Mouse (Mus musculus) ES-E14 (cell line): ENCODE measurements at regions not wholly inside any gene's neighbourhood (a gene's known extent, or its start where the extent isn't known, plus 50 kb on each side); places are given as distances from the start of the nearest gene placed in this dataset.

Experiments used
- DNase-seq: peaks from one replicate; pipeline ENCODE4 v3.0.0-alpha.2; 2013; ENCODE audit warnings: low read depth, low spot score
- H3K27ac ChIP-seq: 2 replicates; pipeline ENCODE4 v1.5.1; 2012; ENCODE audit warnings: low read depth, mild to moderate bottlenecking, low read length, moderate library complexity, mixed read lengths; ENCODE audit not compliant: poor library complexity, insufficient read depth, severe bottlenecking
- H3K36me3 ChIP-seq: 2 replicates; pipeline ENCODE4 v1.6.1; 2012; ENCODE audit warnings: mild to moderate bottlenecking, low read length, moderate library complexity, mixed read lengths; ENCODE audit not compliant: control insufficient read depth, poor library complexity, insufficient read depth, severe bottlenecking
- H3K4me1 ChIP-seq, 2 experiments: fragments of 150-350 bp in 1 of 2; sonication (generic) in 1 of 2; 2 replicates each; pipeline ENCODE4 v1.6.1; 2012; ENCODE audit warnings: low read length in 2 of 2, mild to moderate bottlenecking in 1 of 2, mixed read lengths in 1 of 2; ENCODE audit not compliant: control insufficient read depth in 2 of 2, insufficient read depth in 2 of 2, poor library complexity in 1 of 2
- H3K4me3 ChIP-seq, 2 experiments: fragments of 150-350 bp in 1 of 2; sonication (generic) in 1 of 2; 2 replicates each; pipeline ENCODE4 v1.5.1; 2012; ENCODE audit warnings: low read length in 2 of 2, low read depth in 1 of 2, mild to moderate bottlenecking in 1 of 2, mixed read lengths in 1 of 2; ENCODE audit not compliant: insufficient read depth in 1 of 2, poor library complexity in 1 of 2, severe bottlenecking in 1 of 2
- H3K9ac ChIP-seq: 2 replicates; pipeline ENCODE4 v1.6.1; 2012; ENCODE audit warnings: low read depth, mild to moderate bottlenecking, low read length, mixed read lengths; ENCODE audit not compliant: poor library complexity, insufficient read depth, severe bottlenecking
- H3K9me3 ChIP-seq: fragments of 150-350 bp; sonication (generic); 2 replicates; pipeline ENCODE4 v1.6.1; 2012; ENCODE audit warnings: low read depth, mild to moderate bottlenecking, low read length; ENCODE audit not compliant: control insufficient read depth, insufficient read depth
- CHD2 ChIP-seq: IDR thresholded peaks from 2 replicates; pipeline ENCODE4 v1.6.1; 2014; ENCODE audit warnings: mild to moderate bottlenecking, low read depth, low read length, inconsistent platforms
- HCFC1 ChIP-seq: IDR thresholded peaks from 2 replicates; pipeline ENCODE4 v1.6.1; 2012; ENCODE audit warnings: low read length, inconsistent platforms, borderline replicate concordance; ENCODE audit not compliant: insufficient read depth
- MAFK ChIP-seq: IDR thresholded peaks from 2 replicates; pipeline ENCODE4 v1.6.1; 2014; ENCODE audit warnings: mild to moderate bottlenecking, low read depth, low read length, inconsistent platforms; ENCODE audit not compliant: insufficient read depth
- ZC3H11A ChIP-seq: IDR thresholded peaks from 2 replicates; pipeline ENCODE4 v1.6.1; 2012; ENCODE audit warnings: low read depth, mild to moderate bottlenecking, inconsistent platforms, low read length, borderline replicate concordance
- ZNF384 ChIP-seq: IDR thresholded peaks from 2 replicates; pipeline ENCODE4 v1.6.1; 2012; ENCODE audit warnings: low read depth, low read length, inconsistent platforms
- in situ Hi-C, 2 experiments: fragments of 600-800 bp; cut with MboI; formaldehyde crosslinking; loops; one replicate each; pipeline ENCODE4 v1.15.1; 2025; ENCODE audit warnings: low sequenced_read_pairs in 2 of 2, inconsistent platforms in 1 of 2; ENCODE audit not compliant: unreplicated experiment in 2 of 2

- in situ Hi-C loops: no loop called here
These were observed 163.2 kb upstream of the Ado start for GRCm38 (mm10) chr10:67711961-67712360.

GRCm38 (mm10) chr10:67706436-67706835 is 157.7 kb upstream of the Ado start:
- DNase-seq: no peak
- no peak overlapping the region for H3K4me3 ChIP-seq
- in situ Hi-C loops: no loop called here
- H3K9me3 ChIP-seq: no peaks in the 10 kb centered on the region
- no peaks in the 10 kb centered on the region for H3K4me1 ChIP-seq
- TF ChIP-seq HCFC1: no peak
- no peak for TF ChIP-seq MAFK
- TF ChIP-seq ZNF384: no peak
- TF ChIP-seq CHD2: no peak
- no peaks in the 10 kb centered on the region for H3K36me3 ChIP-seq
- H3K27ac ChIP-seq: no peak overlapping the region
- H3K9ac ChIP-seq: no peak overlapping the region

More at GRCm38 (mm10) chr10:67711961-67712360, 163.2 kb upstream of the Ado start:
- Histone ChIP-seq H3K27ac (no peak overlapping the region), H3K9ac (no peak overlapping the region), H3K9me3 (no peaks in the 10 kb centered on the region), H3K4me3 (no peak overlapping the region), H3K36me3 (no peaks in the 10 kb centered on the region), H3K4me1 (no peaks in the 10 kb centered on the region)
- TF ChIP-seq HCFC1 (no peak), ZC3H11A (no peak), ZNF384 (no peak), CHD2 (no peak), MAFK (no peak)
- DNase-seq: no peak

- no peak for DNase-seq
- no peak overlapping the region for H3K4me3 ChIP-seq
- no peaks in the 10 kb centered on the region for H3K4me1 ChIP-seq
- H3K36me3 ChIP-seq: no peaks in the 10 kb centered on the region
- no peak overlapping the region for H3K27ac ChIP-seq
- H3K9ac ChIP-seq: no peak overlapping the region
- TF ChIP-seq MAFK: no peak
- no peaks in the 10 kb centered on the region for H3K9me3 ChIP-seq
- in situ Hi-C loops: no loop called here
These were observed 154.2 kb upstream of the Ado start for GRCm38 (mm10) chr10:67702783-67703455.

- no peaks in the 10 kb centered on the region for H3K9me3 ChIP-seq
- H3K4me1 ChIP-seq: no peaks in the 10 kb centered on the region
- H3K9ac ChIP-seq: no peak overlapping the region
- no peaks in the 10 kb centered on the region for H3K36me3 ChIP-seq
- no peak overlapping the region for H3K27ac ChIP-seq
- in situ Hi-C loops: no loop called here
- TF ChIP-seq ZC3H11A (no peak), ZNF384 (no peak), MAFK (no peak)
- H3K4me3 ChIP-seq: no peak overlapping the region
- DNase-seq: no peak
These were observed 148.8 kb upstream of the Ado start for GRCm38 (mm10) chr10:67697401-67698195.
